Mouse (Mus musculus): ENCODE data around the gene Marc1.

Marc1 gene

DNA sequence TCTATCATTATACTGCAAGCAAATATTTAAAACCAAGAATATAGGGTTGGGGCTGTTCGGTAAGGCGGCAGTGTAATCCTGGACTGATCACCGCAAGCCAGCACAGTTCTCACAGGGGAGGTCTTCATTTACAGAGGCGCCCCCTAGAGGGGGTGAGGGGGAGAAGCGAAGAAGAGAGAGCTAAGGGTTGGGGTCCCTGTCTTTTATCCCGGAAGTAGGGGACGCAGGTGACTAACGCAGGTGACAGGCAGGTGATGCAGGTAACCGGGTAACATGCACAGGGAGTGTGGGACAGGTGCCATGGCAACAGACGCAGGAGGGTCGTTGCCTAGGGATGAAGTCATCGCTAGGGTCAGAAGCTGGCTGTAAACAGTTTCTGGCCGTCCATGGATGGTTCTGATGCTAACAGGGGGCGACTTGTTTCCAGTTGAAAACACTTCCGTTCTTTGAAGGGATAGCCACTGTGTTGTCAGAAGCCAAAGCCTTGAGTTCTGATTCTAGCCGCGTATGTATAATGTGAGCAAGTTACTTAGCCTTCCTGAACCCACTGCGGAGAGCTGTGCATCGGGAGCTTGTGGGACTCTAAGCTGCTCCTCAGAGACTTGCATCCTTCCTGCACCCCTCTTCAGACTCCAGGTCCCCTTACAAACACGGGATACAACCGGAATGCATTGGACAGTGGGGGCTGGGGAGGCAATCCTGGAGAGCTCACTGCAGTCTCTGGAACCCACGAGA lies 33.9 kb downstream of the Marc1 start:
- in situ Hi-C loops (cut with MboI; ENCODE audit: low pct_unique_long_range_greater_than_20kb in 1 of 2, low sequenced_read_pairs in 2 of 2, unreplicated experiment in 1 of 2): no loop called here

DNA sequence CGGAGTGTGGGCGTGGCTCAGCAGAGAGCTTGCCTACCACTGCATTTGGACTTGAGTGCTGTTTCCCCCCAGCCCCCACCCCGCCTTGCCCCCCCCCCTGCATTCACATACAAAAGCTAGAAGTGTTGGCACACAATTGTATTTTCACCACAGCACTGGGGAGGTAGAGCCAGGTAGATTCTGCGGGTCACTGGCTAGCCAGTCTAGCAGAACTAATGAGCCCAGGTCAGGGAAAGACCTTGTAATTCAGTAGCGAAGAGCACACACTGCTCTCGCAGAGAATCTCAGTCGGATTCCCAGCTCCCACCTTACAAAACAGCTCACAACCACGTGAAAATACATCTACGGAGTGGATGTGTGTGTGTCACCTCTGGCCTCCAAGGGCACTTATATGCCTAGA lies 35.8 kb downstream of the Marc1 start:
- in situ Hi-C loops (cut with MboI; ENCODE audit: low pct_unique_long_range_greater_than_20kb in 1 of 2, low sequenced_read_pairs in 2 of 2, unreplicated experiment in 1 of 2): no loop called here

DNA sequence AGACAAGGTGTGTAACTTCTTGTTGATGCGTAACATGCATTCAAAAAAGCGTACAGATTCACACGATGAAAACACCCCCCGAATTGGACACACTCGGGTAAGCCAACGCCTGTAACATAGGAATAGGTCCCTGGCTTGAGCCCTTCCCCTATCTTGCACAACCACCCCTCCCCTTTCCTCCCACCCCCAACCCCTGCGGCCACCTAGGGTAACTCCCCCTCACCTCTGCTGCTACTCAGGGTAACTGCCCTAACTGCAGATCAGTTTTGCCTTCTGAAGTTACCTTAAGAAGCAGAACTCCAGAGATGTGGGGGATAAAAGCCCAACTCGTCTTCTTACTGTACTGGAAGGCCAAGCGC lies 39.2 kb downstream of the Marc1 start:
- in situ Hi-C loops (cut with MboI; ENCODE audit: low pct_unique_long_range_greater_than_20kb in 1 of 2, low sequenced_read_pairs in 2 of 2, unreplicated experiment in 1 of 2): no loop called here

DNA sequence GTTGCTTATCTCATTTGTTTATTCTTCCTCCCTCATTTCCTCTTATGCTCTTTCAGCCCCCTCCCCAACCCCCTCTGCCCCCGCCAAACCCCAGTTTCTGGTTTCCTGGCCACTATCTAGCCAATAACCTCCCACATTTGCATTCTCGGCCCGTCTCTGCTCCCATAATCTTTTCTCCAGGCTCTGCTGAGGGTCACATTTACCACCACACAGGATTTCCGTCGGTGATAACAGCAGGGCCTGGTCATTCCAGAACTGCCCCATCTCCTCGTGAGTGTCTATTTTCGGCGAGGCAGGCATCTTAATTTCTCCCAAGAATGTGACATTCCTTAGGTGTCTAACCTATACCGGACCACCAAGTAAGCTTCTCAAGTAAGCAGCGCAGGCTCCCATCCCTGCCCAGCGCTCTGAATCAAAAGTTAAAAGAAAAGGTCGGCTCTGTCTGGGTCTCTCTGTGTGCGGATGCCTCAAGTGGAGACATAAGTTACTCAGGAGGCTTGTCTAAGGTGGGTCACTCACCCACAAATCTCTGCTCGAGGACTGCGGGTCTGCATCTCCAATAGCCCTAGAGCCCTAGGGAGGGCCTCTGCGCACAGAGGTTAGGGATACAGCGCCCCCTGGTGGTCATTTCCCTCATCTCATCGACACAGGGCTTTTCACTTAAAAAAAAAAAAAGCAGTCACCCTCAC lies 39.8 kb downstream of the Marc1 start:
- in situ Hi-C loops (cut with MboI; ENCODE audit: low pct_unique_long_range_greater_than_20kb in 1 of 2, low sequenced_read_pairs in 2 of 2, unreplicated experiment in 1 of 2): no loop called here

DNA sequence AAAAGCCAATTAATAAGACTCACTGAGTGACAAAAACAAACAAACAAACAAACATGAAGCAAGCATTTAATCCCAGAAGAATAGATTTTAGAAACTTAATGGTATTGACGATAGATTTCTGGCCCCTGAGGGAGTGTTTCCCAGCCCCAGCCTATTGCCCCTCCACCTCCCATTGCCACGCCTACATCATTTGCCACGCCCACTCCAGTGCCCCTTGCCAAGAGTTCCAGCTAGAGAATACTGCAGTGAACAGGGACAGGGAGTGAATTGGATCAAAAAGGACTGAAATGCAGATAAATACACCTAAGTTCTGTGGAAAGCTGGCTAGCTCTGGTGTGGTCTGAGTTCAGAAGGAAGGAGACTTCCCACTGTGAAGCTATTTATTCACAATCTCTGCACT lies 47.2 kb downstream of the Marc1 start:
- in situ Hi-C loops (cut with MboI; ENCODE audit: low pct_unique_long_range_greater_than_20kb in 1 of 2, low sequenced_read_pairs in 2 of 2, unreplicated experiment in 1 of 2): no loop called here

DNA sequence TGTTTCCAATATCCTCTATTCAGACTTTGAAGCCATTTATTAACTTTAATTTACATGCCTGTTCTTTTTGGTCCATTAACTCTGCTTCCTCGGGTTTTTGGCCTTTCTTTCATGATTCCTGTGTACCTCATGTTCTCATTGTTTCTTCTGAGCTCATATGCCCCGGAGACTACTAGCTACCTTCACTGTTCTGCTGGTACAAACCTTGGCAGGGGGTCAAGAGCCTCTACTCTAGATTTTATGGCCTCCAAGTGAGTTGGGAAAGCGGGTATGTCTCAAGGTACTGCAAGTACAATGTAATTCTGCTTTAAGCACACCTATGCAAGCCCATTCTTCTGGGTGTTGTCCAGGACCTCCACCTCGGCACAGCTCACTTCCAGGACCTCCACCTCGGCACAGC lies 48.2 kb downstream of the Marc1 start:
- in situ Hi-C loops (cut with MboI; ENCODE audit: low pct_unique_long_range_greater_than_20kb in 1 of 2, low sequenced_read_pairs in 2 of 2, unreplicated experiment in 1 of 2): no loop called here

DNA sequence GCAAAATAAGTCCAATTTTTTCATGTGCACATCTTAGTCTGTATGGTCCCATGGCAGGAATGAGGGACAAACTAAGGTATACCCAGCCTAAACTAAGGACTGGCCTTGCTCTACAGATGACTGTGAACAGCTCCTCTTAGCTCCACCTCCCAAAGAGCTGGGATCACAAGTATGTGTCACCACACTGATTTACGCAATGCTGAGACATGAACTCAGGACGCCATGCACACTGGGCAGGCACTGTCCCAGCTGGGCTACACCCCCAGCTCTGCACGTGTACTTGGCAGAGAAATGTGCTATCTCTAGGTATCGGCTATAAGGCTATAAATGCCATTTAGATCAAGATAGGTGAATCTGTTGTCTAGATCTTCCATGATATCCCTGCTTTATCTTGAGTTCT lies 49.1 kb downstream of the Marc1 start:
- in situ Hi-C loops (cut with MboI; ENCODE audit: low pct_unique_long_range_greater_than_20kb in 1 of 2, low sequenced_read_pairs in 2 of 2, unreplicated experiment in 1 of 2): no loop called here

DNA sequence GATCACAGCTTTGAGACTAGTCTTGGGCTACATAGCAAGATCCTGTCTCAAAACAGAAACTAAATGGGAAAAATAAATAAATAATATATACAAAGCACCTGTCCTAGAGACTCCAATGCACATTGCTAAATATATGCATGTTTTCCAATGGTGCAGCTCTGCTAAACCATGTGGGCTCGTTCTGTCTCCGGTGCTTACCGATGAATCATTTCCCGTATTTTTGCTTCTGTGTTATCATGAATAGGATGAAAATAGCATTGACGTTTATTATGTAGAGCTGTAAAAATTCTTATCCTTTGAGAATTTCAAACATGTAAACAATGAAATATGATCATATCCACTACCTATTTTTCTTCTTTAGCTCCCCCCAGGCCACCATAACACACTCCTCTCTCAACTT lies 58.4 kb downstream of the Marc1 start:
- in situ Hi-C loops (cut with MboI; ENCODE audit: low pct_unique_long_range_greater_than_20kb in 1 of 2, low sequenced_read_pairs in 2 of 2, unreplicated experiment in 1 of 2): no loop called here

DNA sequence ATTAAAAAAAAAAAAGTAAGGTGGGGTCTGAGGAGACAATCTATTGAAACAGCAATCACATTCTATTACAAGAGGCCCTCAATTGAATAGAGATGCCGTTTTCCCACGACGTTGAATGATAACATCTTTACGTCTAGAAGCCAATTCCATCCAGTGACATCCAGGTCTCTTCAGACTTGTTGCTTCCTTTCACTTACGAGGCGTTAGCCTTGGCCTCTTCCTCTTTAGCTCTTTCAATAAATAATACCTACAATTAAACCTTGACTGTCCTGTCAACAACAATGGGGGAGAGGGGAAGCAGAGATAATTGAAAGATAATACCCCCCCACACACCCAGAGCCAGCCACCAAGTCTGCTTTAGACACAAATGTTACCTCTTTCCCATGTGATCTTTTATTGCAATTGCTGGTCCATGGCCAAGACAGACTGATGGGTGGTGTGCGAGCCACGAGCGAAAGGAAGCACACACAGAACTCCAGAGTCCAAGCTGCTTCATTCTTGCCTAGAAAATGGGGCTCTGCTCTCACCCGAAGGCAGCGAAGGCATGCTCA lies 60.9 kb downstream of the Marc1 start:
- in situ Hi-C loops (cut with MboI; ENCODE audit: low pct_unique_long_range_greater_than_20kb in 1 of 2, low sequenced_read_pairs in 2 of 2, unreplicated experiment in 1 of 2): no loop called here

DNA sequence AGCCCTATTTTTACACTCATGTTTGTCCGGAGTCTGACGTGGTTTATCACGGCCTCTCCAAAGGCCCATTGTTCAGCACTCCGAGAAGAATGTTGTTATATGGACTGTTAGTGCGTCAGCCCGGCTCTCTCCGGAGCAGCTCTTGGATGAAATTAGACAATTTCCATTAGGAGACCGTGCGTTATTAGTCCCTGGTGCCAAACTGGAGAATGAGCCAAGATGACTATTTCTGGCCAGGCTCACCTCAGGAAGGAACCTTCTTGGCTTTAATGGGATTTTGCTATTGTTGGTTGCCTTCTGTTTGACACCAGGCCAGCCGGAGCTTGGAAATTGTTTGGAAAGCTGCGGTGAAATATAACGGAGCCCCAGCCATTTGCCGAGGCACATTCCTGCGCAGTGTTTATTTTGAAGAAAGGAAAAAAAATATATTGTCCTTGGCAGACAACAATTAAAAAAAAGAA lies 62.4 kb downstream of the Marc1 start:
- in situ Hi-C loops (cut with MboI; ENCODE audit: low pct_unique_long_range_greater_than_20kb in 1 of 2, low sequenced_read_pairs in 2 of 2, unreplicated experiment in 1 of 2): loop anchor here (10.0 to 25.0 kb wide), 3 partner anchors 261 to 486 kb away; no protein-coding TSS in a partner anchor

DNA sequence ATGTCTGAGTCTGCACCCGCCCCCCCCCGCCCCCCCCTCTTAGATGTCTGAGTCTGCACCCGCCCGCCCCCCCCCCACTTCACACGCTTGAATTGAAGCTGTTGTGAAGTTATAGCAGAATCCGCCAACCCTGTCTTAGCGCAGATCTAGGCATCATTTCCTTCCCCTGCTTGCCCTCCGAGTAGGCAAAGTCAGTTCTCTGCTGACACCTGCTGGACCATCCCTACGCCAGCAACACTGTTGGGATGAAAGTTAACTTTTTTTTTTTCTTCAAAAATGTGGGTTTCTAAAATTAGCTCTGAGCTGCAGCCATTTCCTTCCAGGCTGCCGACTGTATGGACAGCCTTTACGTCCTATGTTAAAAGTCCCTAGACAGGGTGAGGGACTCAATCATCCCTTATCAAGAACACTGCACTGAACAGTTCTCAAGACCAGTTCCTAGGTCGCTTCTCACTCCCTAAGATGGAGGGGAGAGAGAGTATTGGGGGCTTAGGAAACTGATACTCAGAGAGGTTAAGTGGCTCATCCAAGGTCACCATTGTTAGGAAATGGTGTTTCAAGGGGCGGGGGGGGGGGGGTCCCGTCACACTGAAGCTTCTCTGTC lies 73.1 kb downstream of the Marc1 start:
- in situ Hi-C loops (cut with MboI; ENCODE audit: low pct_unique_long_range_greater_than_20kb in 1 of 2, low sequenced_read_pairs in 2 of 2, unreplicated experiment in 1 of 2): loop anchor here (25.0 kb wide), 2 partner anchors 251 to 476 kb away; no protein-coding TSS in a partner anchor

DNA sequence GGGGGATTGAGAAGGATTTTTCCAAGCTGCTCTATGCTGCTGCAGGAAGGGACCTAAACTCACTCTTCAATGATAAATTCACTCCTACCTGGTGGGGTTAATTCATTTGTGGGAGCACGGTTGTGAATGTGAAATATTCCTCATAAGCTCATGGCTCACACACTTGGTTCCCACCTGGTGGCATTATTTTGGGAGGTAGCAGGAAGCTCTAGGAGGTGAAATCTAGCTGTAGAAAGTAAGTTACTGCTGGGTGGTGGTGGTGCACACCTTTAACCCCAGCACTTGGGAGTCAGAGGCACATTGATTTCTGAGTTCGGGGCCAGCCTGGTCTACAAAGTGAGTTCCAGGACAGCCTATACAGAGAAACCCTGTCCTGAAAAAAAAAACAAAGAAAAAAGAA lies 73.9 kb downstream of the Marc1 start:
- in situ Hi-C loops (cut with MboI; ENCODE audit: low pct_unique_long_range_greater_than_20kb in 1 of 2, low sequenced_read_pairs in 2 of 2, unreplicated experiment in 1 of 2): loop anchor here (25.0 kb wide), 2 partner anchors 250 to 475 kb away; no protein-coding TSS in a partner anchor
